Mouse (Mus musculus): ENCODE data around the gene Gm10271. TPM values are rescaled to one million over a fixed set of nuclear protein-coding genes. Genes with fewer than 3 reads are reported as not detected.
A peak's percentile ranks its signal among the peaks of the same experiment; 100 is the strongest.

Gm10271 gene
- polyA plus RNA-seq, 1 experiment from 2014 or later, result not detected

GRCm38 (mm10) chr10:116948414-116948813 is 24.0 kb downstream of the Gm10271 start:
- no peaks in the 10 kb centered on the region for H3K27me3 ChIP-seq (replicated peaks; ENCODE audit: insufficient read depth, low read length)
- H3K27ac ChIP-seq (ENCODE audit: low read length), result no peak overlapping the region
- 73% methylated on average over 9 of the region's 9 CpGs for WGBS
- H3K9ac ChIP-seq (replicated peaks; ENCODE audit: low read depth), result no peak overlapping the region
- no peaks in the 10 kb centered on the region for H3K36me3 ChIP-seq (ENCODE audit: insufficient read depth, low read length)
- no peak for DNase-seq (ENCODE audit: low spot score)
- no peaks in the 10 kb centered on the region for H3K4me1 ChIP-seq (ENCODE audit: insufficient read depth, low read depth, low read length)
- peak overlapping the region; percentile 85 for H3K4me2 ChIP-seq (replicated peaks; ENCODE audit: low read depth, low read length)
- H3K9me3 ChIP-seq (ENCODE audit: low read length), result no peaks in the 10 kb centered on the region
- H3K4me3 ChIP-seq (ENCODE audit: low read depth, low read length), result no peak overlapping the region
- TF ChIP-seq CTCF (IDR thresholded peaks at IDR 0.05), result no peak
- TF ChIP-seq EP300 (IDR thresholded peaks at IDR 0.05), result no peak
- no peak for ATAC-seq

- DNase-seq (ENCODE audit: low spot score) (no peak), ATAC-seq (no peak)
- no peak overlapping the region for H3K4me2 ChIP-seq (replicated peaks; ENCODE audit: low read depth, low read length)
- H3K9ac ChIP-seq (replicated peaks; ENCODE audit: low read depth), result no peak overlapping the region
- H3K36me3 ChIP-seq (ENCODE audit: insufficient read depth, low read length), result no peaks in the 10 kb centered on the region
- no peak overlapping the region for H3K27ac ChIP-seq (ENCODE audit: low read length)
- H3K4me1 ChIP-seq (ENCODE audit: insufficient read depth, low read depth, low read length), result no peaks in the 10 kb centered on the region
- 57% methylated on average over 10 of the region's 10 CpGs for WGBS
- H3K9me3 ChIP-seq (ENCODE audit: low read length), result no peaks in the 10 kb centered on the region
- H3K27me3 ChIP-seq (replicated peaks; ENCODE audit: insufficient read depth, low read length), result no peaks in the 10 kb centered on the region
- H3K4me3 ChIP-seq (ENCODE audit: low read depth, low read length), result no peak overlapping the region
- no peak for TF ChIP-seq EP300 (IDR thresholded peaks at IDR 0.05)
- no peak for TF ChIP-seq CTCF (IDR thresholded peaks at IDR 0.05)
These were observed 27.5 kb downstream of the Gm10271 start for GRCm38 (mm10) chr10:116944940-116945339.

DNA sequence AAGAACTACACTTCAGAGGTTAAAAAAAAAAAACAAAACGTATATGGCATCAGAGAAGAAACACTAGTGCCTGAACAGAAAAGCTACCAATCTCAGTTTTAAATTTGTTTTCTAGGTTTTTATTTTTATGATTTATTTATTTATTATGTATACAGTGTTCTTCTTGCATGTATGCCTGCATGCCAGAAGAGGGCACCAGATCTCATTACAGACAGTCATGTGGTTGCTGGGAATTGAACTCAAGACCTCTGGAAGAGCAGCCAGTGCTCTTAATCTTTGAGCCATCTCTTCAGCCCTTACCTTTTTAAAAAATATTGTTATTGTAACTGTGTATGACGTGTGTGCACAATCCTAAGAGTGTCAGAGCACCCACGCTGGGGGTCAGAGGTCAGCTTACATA is 28.3 kb downstream of the Gm10271 start:
- WGBS, result 89% methylated on average over 3 of the region's 3 CpGs
- no peak for DNase-seq (ENCODE audit: low spot score)
- no peaks in the 10 kb centered on the region for H3K9me3 ChIP-seq (ENCODE audit: low read length)

DNA sequence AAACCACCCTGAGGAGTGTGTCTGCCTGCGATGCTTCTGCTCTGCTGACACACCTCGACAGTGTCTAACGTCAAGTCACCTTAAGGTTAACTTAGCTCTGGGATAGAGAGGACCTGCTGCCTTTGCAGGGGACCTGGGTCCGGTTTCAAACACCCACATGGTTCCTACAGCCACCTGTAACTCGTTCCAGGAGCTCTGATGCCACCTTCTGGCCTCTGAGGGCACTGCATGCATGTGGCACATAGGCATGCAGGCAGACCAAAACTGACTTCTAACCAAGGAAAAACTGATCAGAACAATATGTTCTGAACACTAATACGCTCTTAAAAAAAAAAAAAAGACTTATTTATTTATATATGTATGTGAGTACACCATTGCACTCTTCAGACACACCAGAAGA is 29.4 kb downstream of the Gm10271 start:
- no peak overlapping the region for H3K4me3 ChIP-seq (ENCODE audit: low read depth, low read length)
- H3K9me3 ChIP-seq (ENCODE audit: low read length), result no peaks in the 10 kb centered on the region
- 92% methylated on average over 6 of the region's 6 CpGs for WGBS
- H3K27ac ChIP-seq (ENCODE audit: low read length), result no peak overlapping the region
- TF ChIP-seq EP300 (IDR thresholded peaks at IDR 0.05) (no peak), CTCF (IDR thresholded peaks at IDR 0.05) (peak; percentile 64)
- ATAC-seq (no peak), DNase-seq (ENCODE audit: low spot score) (no peak)
- H3K4me1 ChIP-seq (ENCODE audit: insufficient read depth, low read depth, low read length), result no peaks in the 10 kb centered on the region
- H3K9ac ChIP-seq (replicated peaks; ENCODE audit: low read depth), result no peak overlapping the region
- no peak overlapping the region for H3K4me2 ChIP-seq (replicated peaks; ENCODE audit: low read depth, low read length)
- H3K36me3 ChIP-seq (ENCODE audit: insufficient read depth, low read length), result peaks cover 10% of the 10 kb centered on the region
- H3K27me3 ChIP-seq (replicated peaks; ENCODE audit: insufficient read depth, low read length), result no peaks in the 10 kb centered on the region

More for the DNA sequence above, 28.3 kb downstream of the Gm10271 start:
- no peak overlapping the region for H3K9ac ChIP-seq (replicated peaks; ENCODE audit: low read depth)
- ATAC-seq, result no peak
- no peak overlapping the region for H3K27ac ChIP-seq (ENCODE audit: low read length)
- H3K4me1 ChIP-seq (ENCODE audit: insufficient read depth, low read depth, low read length), result no peaks in the 10 kb centered on the region
- no peaks in the 10 kb centered on the region for H3K27me3 ChIP-seq (replicated peaks; ENCODE audit: insufficient read depth, low read length)
- H3K4me2 ChIP-seq (replicated peaks; ENCODE audit: low read depth, low read length), result no peak overlapping the region
- H3K4me3 ChIP-seq (ENCODE audit: low read depth, low read length), result no peak overlapping the region
- peaks cover under 1% of the 10 kb centered on the region; the same call in 1 of the 2 replicates for H3K36me3 ChIP-seq (ENCODE audit: insufficient read depth, low read length)
- TF ChIP-seq CTCF (IDR thresholded peaks at IDR 0.05) (peak; percentile 54), EP300 (IDR thresholded peaks at IDR 0.05) (no peak)

GRCm38 (mm10) chr10:116935028-116935427 is 37.4 kb downstream of the Gm10271 start:
- DNase-seq (ENCODE audit: low spot score), result no peak
- H3K4me3 ChIP-seq (ENCODE audit: low read depth, low read length), result no peak overlapping the region
- H3K36me3 ChIP-seq (ENCODE audit: insufficient read depth, low read length), result peaks cover 21% of the 10 kb centered on the region
- no peaks in the 10 kb centered on the region for H3K9me3 ChIP-seq (ENCODE audit: low read length)
- H3K27me3 ChIP-seq (replicated peaks; ENCODE audit: insufficient read depth, low read length), result no peaks in the 10 kb centered on the region
- H3K9ac ChIP-seq (replicated peaks; ENCODE audit: low read depth), result no peak overlapping the region
- WGBS, result 80% methylated on average over 12 of the region's 12 CpGs
- no peak overlapping the region for H3K4me2 ChIP-seq (replicated peaks; ENCODE audit: low read depth, low read length)
- no peak overlapping the region for H3K27ac ChIP-seq (ENCODE audit: low read length)
- no peaks in the 10 kb centered on the region for H3K4me1 ChIP-seq (ENCODE audit: insufficient read depth, low read depth, low read length)
- no peak for TF ChIP-seq CTCF (IDR thresholded peaks at IDR 0.05)
- TF ChIP-seq EP300 (IDR thresholded peaks at IDR 0.05), result no peak
- ATAC-seq, result no peak

- 0 out of 2 replicates have a peak, but pooled peaks have one; percentile 9 for TF ChIP-seq CTCF (IDR thresholded peaks at IDR 0.05)
- TF ChIP-seq EP300 (IDR thresholded peaks at IDR 0.05), result no peak
- DNase-seq (ENCODE audit: low spot score) (no peak), ATAC-seq (no peak)
- 82% methylated on average over 7 of the region's 7 CpGs for WGBS
- H3K9me3 ChIP-seq (ENCODE audit: low read length), result no peaks in the 10 kb centered on the region
- H3K36me3 ChIP-seq (ENCODE audit: insufficient read depth, low read length), result peaks cover 19% of the 10 kb centered on the region
- no peak overlapping the region for H3K4me3 ChIP-seq (ENCODE audit: low read depth, low read length)
- no peaks in the 10 kb centered on the region for H3K4me1 ChIP-seq (ENCODE audit: insufficient read depth, low read depth, low read length)
- H3K27ac ChIP-seq (ENCODE audit: low read length), result no peak overlapping the region
- H3K4me2 ChIP-seq (replicated peaks; ENCODE audit: low read depth, low read length), result no peak overlapping the region
- no peaks in the 10 kb centered on the region for H3K27me3 ChIP-seq (replicated peaks; ENCODE audit: insufficient read depth, low read length)
- no peak overlapping the region for H3K9ac ChIP-seq (replicated peaks; ENCODE audit: low read depth)
These were observed 38.6 kb downstream of the Gm10271 start for GRCm38 (mm10) chr10:116933794-116934193.

GRCm38 (mm10) chr10:116932418-116932817 is 40.0 kb downstream of the Gm10271 start:
- Histone ChIP-seq H3K4me2 (replicated peaks; ENCODE audit: low read depth, low read length) (no peak overlapping the region), H3K27me3 (replicated peaks; ENCODE audit: insufficient read depth, low read length) (no peaks in the 10 kb centered on the region), H3K27ac (ENCODE audit: low read length) (no peak overlapping the region), H3K4me1 (ENCODE audit: insufficient read depth, low read depth, low read length) (no peaks in the 10 kb centered on the region), H3K4me3 (ENCODE audit: low read depth, low read length) (no peak overlapping the region), H3K36me3 (ENCODE audit: insufficient read depth, low read length) (peaks cover 7% of the 10 kb centered on the region; the same call in 1 of the 2 replicates), H3K9me3 (ENCODE audit: low read length) (no peaks in the 10 kb centered on the region), H3K9ac (replicated peaks; ENCODE audit: low read depth) (no peak overlapping the region)
- DNase-seq (ENCODE audit: low spot score) (no peak), ATAC-seq (no peak)
- TF ChIP-seq EP300 (IDR thresholded peaks at IDR 0.05) (no peak), CTCF (IDR thresholded peaks at IDR 0.05) (no peak)
- WGBS, result 73% methylated on average over 13 of the region's 13 CpGs

Measured in lung, postnatal 0 days (tissue).